Mouse (Mus musculus) embryonic fibroblast, embryonic 13.5 days (primary cell): ENCODE data around the gene Nrip2.

Experiments
- CTCF ChIP-seq: IDR thresholded peaks from 2 replicates; pipeline ENCODE4 v1.5.1; 2011; ENCODE audit warnings: mild to moderate bottlenecking, control low read depth, low read length, moderate library complexity, borderline replicate concordance; ENCODE audit not compliant: insufficient read depth
- POLR2A ChIP-seq: IDR thresholded peaks from 2 replicates; pipeline ENCODE4 v1.6.1; 2011; ENCODE audit warnings: low read depth, mild to moderate bottlenecking, control low read depth, low read length, moderate library complexity

DNA sequence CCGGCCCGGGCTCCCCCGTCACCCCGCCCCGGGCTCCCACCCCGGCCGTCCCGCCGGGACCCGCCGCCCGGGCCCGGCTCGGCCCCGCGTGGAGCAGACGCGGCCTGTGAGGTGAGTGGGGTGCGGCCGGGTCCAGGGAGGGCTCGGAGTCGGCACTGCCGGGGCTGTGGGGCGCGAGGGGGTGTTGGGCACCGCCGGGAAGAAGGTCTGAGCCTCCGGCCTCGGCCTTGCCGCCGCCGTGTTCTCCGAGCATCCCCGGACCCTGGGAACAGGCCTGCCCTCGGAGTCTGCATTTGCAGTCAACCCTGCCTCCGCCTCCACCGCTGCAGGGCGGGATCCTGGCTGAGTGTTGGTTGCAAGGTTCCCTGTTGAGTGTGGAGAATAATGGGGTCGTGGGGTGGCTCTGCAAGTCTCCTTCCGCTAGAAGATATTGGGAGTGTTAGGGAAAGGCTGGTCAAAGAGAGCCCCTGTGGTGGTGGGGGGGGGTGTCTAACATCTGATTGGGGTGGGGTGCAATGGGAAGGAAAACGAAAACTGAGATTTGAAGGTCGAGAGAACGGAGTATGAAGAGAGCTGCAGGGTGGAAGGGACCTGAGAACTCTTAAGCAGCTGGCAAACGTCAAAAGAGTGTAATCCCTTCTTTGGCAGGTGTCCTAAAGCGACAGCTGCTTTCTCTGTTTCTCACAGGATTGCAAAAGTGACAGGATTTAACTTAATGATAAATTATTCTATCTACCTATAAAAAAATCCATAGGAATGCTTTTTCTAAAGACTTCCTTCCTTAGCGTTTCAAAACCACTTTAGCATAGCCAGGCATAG lies 35.9 kb upstream of the Nrip2 start:
- no peak for TF ChIP-seq CTCF
- TF ChIP-seq POLR2A = no peak
